Mouse (Mus musculus) MEL (cell line): ENCODE data around the gene Mesd. TPM values are rescaled to one million over a fixed set of nuclear protein-coding genes. Genes with fewer than 3 reads are reported as not detected.

ENCODE experiments used
- ELF1 ChIP-seq: IDR thresholded peaks from 2 replicates; pipeline ENCODE4 v1.6.1; 2014; ENCODE audit warnings: low read depth, mild to moderate bottlenecking, inconsistent platforms, low read length, improper control_type of control experiment, moderate library complexity
- MAZ ChIP-seq: IDR thresholded peaks from 2 replicates; pipeline ENCODE4 v1.6.1; 2012; ENCODE audit warnings: low read depth, mild to moderate bottlenecking, inconsistent platforms, low read length, improper control_type of control experiment
- RCOR1 ChIP-seq: IDR thresholded peaks from 2 replicates; pipeline ENCODE4 v1.6.1; 2012; ENCODE audit warnings: low read depth, mild to moderate bottlenecking, inconsistent platforms, low read length, improper control_type of control experiment
- polyA plus RNA-seq, 2 experiments: library from polyadenylated mRNA; stranded (reverse) in 1 of 2; unstranded in 1 of 2; fragments of >175 nt in 1 of 2; fragments of >200 nt in 1 of 2; gene quantifications; 2 replicates each; pipeline versions ENCODE4 v1.2.1 to v1.2.4; 2012; ENCODE audit warnings: low replicate concordance in 2 of 2, low read depth in 1 of 2; ENCODE audit not compliant: insufficient read length in 2 of 2, insufficient read depth in 1 of 2, missing spikeins in 1 of 2
- total RNA-seq: library from RNA; depleted of rRNA; stranded (reverse); fragments of 300-350 nt; gene quantifications from 2 replicates; pipeline ENCODE4 v1.2.3, GENCODE M21; 2012; rRNA removed

Gene Mesd
- total and polyA plus RNA-seq, 3 experiments, result 64.5 to 135 (median 83.3) TPM

DNA sequence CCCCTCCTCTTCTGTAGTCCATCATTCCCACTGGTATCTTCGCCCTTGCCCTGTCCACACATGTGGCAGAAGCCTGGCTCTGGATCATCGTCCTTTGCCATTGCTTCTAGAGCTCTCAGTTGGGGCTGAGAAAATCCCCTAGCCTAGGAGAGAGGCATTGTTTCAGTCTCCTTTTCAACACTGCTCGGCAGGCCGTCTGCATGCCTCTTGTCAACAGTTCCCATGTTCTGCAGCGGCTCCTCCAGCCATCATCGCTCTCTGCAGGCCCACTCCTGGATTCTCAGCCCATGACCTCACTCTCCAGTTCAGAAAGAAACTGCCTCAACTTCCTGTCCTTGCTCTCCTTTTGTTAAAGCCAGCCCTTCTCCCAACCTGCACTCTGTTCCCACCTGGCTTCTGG, 65.4 kb downstream of the Mesd start (continued):
- no peak for TF ChIP-seq RCOR1
- no peak for TF ChIP-seq MAZ
- TF ChIP-seq ELF1, result no peak

Other genes starting within 250 kb of the Mesd start
- 0.04 TPM in 1 of 2 replicates, not detected in the other for gene Il16, start 138.7 kb upstream of the Mesd start, total RNA-seq
- gene Il16, start 138.7 kb upstream of the Mesd start, polyA plus RNA-seq, result under 1 TPM in 1 of 2 experiments, not detected in 1; 0.10 TPM
- not detected in 2 replicates for gene Cfap161, start 89.6 kb upstream of the Mesd start, total RNA-seq
- gene Cfap161, start 89.6 kb upstream of the Mesd start, polyA plus RNA-seq, result not detected
- gene Tlnrd1, start 161 bp upstream of the Mesd start, total RNA-seq, result 7.5 and 8.8 TPM in 2 replicates
- gene Tlnrd1, start 161 bp upstream of the Mesd start, polyA plus RNA-seq, result 10 to 100 TPM in 1 of 2 experiments, not detected in 1; 18.0 TPM
- gene Cemip, start 202.0 kb downstream of the Mesd start, total RNA-seq, result not detected in 2 replicates
- not detected for gene Cemip, start 202.0 kb downstream of the Mesd start, polyA plus RNA-seq